Mouse (Mus musculus) midbrain, embryonic 15.5 days (tissue): ENCODE data around the gene Sec24d. TPM values are rescaled to one million over a fixed set of nuclear protein-coding genes. Genes with fewer than 3 reads are reported as not detected.

ENCODE experiments used
- ATAC-seq: fragments of 200-750 bp; cut with Nextera tagmentation; replicated peaks from 2 replicates; pipeline ENCODE4 v1.8.0; 2017; ENCODE audit warnings: moderate TSS enrichment
- H3K27ac ChIP-seq: fragments of 300-500 bp; sonication (generic); 2 replicates; pipeline ENCODE4 v1.5.1; 2015; ENCODE audit warnings: mild to moderate bottlenecking, inconsistent platforms
- H3K27me3 ChIP-seq: fragments of 300-500 bp; sonication (generic); replicated peaks from 2 replicates; pipeline ENCODE4 v1.6.1; 2015; ENCODE audit warnings: inconsistent platforms
- H3K36me3 ChIP-seq: fragments of 300-500 bp; sonication (generic); replicated peaks from 2 replicates; pipeline ENCODE4 v1.6.1; 2015; ENCODE audit warnings: inconsistent platforms
- H3K4me1 ChIP-seq: fragments of 300-500 bp; sonication (generic); 2 replicates; pipeline ENCODE4 v1.6.1; 2015; ENCODE audit warnings: inconsistent platforms
- H3K4me2 ChIP-seq: fragments of 300-500 bp; sonication (generic); 2 replicates; pipeline ENCODE4 v1.6.1; 2015; ENCODE audit warnings: inconsistent platforms, mild to moderate bottlenecking, moderate library complexity
- H3K4me3 ChIP-seq: fragments of 300-500 bp; sonication (generic); 2 replicates; pipeline ENCODE4 v1.5.1; 2015; ENCODE audit warnings: mild to moderate bottlenecking, inconsistent platforms
- H3K9ac ChIP-seq: fragments of 300-500 bp; sonication (generic); 2 replicates; pipeline ENCODE4 v1.6.1; 2015; ENCODE audit warnings: mild to moderate bottlenecking, inconsistent platforms
- H3K9me3 ChIP-seq: fragments of 300-500 bp; sonication (generic); 2 replicates; pipeline ENCODE4 v1.6.1; 2016; ENCODE audit warnings: inconsistent platforms
- WGBS: fragments of 180-500 bp; shearing (Covaris S2); methylation state at CpG from one replicate; pipeline ENCODE4 v1.1.7; 2015; ENCODE audit warnings: mixed read lengths; 5-methylcytosine and 5-hydroxymethylcytosine counted together
- polyA plus RNA-seq: library from polyadenylated mRNA; unstranded; fragments of >200 nt; fragmentation: Nextera tagmentation; extraction: Ambion mirVana; gene quantifications from 2 replicates; pipeline ENCODE4 v1.2.1, GENCODE M21; 2015

The Sec24d gene
- polyA plus RNA-seq, 1 experiment from 2014 or later = 12.0 TPM

GRCm38 (mm10) chr3:123256181-123257101, 10.8 kb upstream of the Sec24d start:
- Histone ChIP-seq H3K36me3 (no peaks in the 10 kb centered on the region), H3K9ac (no peak overlapping the region), H3K4me2 (no peak overlapping the region), H3K4me3 (no peak overlapping the region), H3K27ac (no peak overlapping the region), H3K27me3 (no peaks in the 10 kb centered on the region), H3K9me3 (no peaks in the 10 kb centered on the region), H3K4me1 (no peaks in the 10 kb centered on the region)
- ATAC-seq = no peak
- 82% methylated on average over 11 of the region's 11 CpGs for WGBS

GRCm38 (mm10) chr3:123258709-123259108, 8.5 kb upstream of the Sec24d start:
- 71% methylated on average over 4 of the region's 4 CpGs for WGBS
- no peak for ATAC-seq
- Histone ChIP-seq H3K27me3 (no peaks in the 10 kb centered on the region), H3K4me2 (no peak overlapping the region), H3K4me3 (no peak overlapping the region), H3K9ac (no peak overlapping the region), H3K4me1 (no peaks in the 10 kb centered on the region), H3K9me3 (no peaks in the 10 kb centered on the region), H3K36me3 (no peaks in the 10 kb centered on the region), H3K27ac (no peak overlapping the region)

DNA sequence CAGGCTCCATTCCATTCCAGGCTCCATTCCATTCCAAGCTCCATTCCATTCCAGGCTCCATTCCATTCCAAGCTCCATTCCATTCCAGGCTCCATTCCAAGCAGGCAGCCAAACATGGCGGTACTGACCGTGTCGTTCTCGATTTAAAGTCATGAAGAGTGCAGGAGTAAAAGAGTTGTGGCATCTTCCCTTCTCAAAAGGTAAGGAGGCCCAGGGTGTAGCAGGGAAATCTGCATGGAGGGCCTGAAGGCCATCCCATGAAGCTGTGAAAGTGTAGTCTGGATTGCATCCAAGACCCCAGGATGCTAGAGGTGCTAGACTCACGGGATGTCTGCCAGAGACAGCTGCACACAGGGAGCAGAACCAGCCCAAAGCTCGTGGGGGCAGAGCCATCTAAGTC, 2.5 kb upstream of the Sec24d start:
- Histone ChIP-seq H3K36me3 (no peaks in the 10 kb centered on the region), H3K9me3 (no peaks in the 10 kb centered on the region), H3K4me1 (peaks cover 8% of the 10 kb centered on the region; the same call in 1 of the 2 replicates), H3K4me2 (peak overlapping the region; percentile 9; the same call in 1 of the 2 replicates), H3K27ac (no peak overlapping the region), H3K27me3 (peaks cover 10% of the 10 kb centered on the region; the same call in 1 of the 2 replicates), H3K4me3 (peak overlapping the region; percentile 20), H3K9ac (no peak overlapping the region)
- WGBS = 56% methylated on average over 6 of the region's 6 CpGs
- no peak for ATAC-seq

DNA sequence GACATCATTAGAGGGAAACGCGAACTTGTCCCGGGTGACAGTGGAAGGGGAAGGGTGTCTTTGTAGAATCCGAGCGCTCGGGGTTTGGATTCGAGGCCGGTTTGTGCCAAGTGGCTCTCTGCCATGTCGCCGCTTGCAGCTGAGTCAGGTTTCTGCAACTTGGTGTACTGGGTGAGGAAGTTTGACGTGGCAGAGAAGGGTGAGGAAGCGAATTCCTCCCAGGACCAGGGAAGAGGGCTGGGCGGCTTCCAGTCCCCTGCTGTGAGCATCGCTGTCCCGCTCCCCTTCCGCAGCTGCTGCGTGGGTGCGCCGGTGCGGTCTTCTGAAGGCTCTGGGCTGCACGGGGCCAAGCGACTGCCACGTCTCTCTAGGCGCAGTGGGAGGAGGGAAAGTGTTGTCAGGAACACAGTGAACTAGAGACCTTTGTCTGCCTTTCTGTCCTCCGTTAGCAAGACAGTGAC, 516 bp downstream of the Sec24d start:
- H3K4me2 ChIP-seq = peak overlapping the region; percentile 97
- ATAC-seq = peak; percentile 70
- WGBS = 0% methylated on average over 25 of the region's 25 CpGs
- peak overlapping the region; percentile 62 for H3K4me3 ChIP-seq
- peak overlapping the region; percentile 51 for H3K9ac ChIP-seq
- H3K4me1 ChIP-seq = peaks cover 8% of the 10 kb centered on the region; the same call in 1 of the 2 replicates
- H3K9me3 ChIP-seq = no peaks in the 10 kb centered on the region
- H3K27ac ChIP-seq = no peak overlapping the region
- peaks cover 10% of the 10 kb centered on the region; the same call in 1 of the 2 replicates for H3K27me3 ChIP-seq
- no peaks in the 10 kb centered on the region for H3K36me3 ChIP-seq

- Histone ChIP-seq H3K36me3 (no peaks in the 10 kb centered on the region), H3K9me3 (no peaks in the 10 kb centered on the region), H3K4me3 (no peak overlapping the region), H3K4me2 (no peak overlapping the region), H3K27ac (no peak overlapping the region), H3K4me1 (no peaks in the 10 kb centered on the region), H3K27me3 (no peaks in the 10 kb centered on the region), H3K9ac (no peak overlapping the region)
- ATAC-seq = no peak
- WGBS = 86% methylated on average over 12 of the region's 12 CpGs
Observed at GRCm38 (mm10) chr3:123282866-123283615, 15.8 kb downstream of the Sec24d start.

- ATAC-seq = no peak
- no peaks in the 10 kb centered on the region for H3K36me3 ChIP-seq
- H3K4me3 ChIP-seq = no peak overlapping the region
- H3K27me3 ChIP-seq = no peaks in the 10 kb centered on the region
- no peaks in the 10 kb centered on the region for H3K9me3 ChIP-seq
- H3K4me1 ChIP-seq = no peaks in the 10 kb centered on the region
- H3K9ac ChIP-seq = no peak overlapping the region
- H3K27ac ChIP-seq = no peak overlapping the region
- no peak overlapping the region for H3K4me2 ChIP-seq
- WGBS = 95% methylated on average over 5 of the region's 5 CpGs
Observed at GRCm38 (mm10) chr3:123284284-123284683, 17.0 kb downstream of the Sec24d start.

- Histone ChIP-seq H3K36me3 (no peaks in the 10 kb centered on the region), H3K27me3 (no peaks in the 10 kb centered on the region), H3K4me1 (no peaks in the 10 kb centered on the region), H3K4me3 (no peak overlapping the region), H3K4me2 (no peak overlapping the region), H3K27ac (no peak overlapping the region), H3K9me3 (no peaks in the 10 kb centered on the region), H3K9ac (no peak overlapping the region)
- ATAC-seq = no peak
Observed at GRCm38 (mm10) chr3:123285649-123286048, 18.4 kb downstream of the Sec24d start.

DNA sequence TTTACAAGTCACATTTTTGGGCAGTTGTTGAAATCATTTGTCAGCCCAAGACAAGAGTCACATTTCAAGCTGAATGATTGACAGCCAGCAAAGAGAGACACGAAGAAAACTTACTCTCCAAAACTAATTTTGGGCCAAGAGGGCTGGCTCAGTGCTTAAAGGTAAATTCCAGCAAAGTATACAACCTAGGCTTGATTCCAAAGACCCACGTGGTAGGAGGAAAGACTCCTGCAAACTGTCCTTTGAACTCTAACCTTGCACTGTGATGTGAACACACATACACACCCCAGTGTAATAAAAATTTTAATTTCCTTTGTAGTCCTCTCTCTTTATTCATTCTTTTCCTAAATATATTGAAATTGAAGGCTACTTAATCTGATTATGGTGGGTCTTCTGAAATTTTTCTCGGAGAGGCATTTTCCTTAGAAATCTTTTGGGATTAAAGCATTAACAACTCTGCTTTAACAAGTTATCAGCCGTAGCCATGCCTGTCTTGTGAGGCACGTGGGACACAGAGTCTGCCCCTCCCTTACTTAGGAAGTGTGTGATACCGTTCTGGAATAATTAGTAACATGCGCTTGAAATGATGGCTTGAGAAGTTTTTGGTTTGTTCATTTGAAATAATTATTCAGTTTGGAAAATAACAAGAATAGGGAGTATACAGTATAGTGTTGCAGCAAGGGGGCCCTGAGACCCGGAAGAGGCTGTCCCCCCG, 21.8 kb downstream of the Sec24d start:
- no peaks in the 10 kb centered on the region for H3K27me3 ChIP-seq
- 43% methylated on average over 9 of the region's 9 CpGs for WGBS
- H3K36me3 ChIP-seq = no peaks in the 10 kb centered on the region
- H3K4me1 ChIP-seq = no peaks in the 10 kb centered on the region
- ATAC-seq = no peak
- no peak overlapping the region for H3K4me2 ChIP-seq
- H3K9ac ChIP-seq = no peak overlapping the region
- no peak overlapping the region for H3K27ac ChIP-seq
- H3K4me3 ChIP-seq = no peak overlapping the region
- no peaks in the 10 kb centered on the region for H3K9me3 ChIP-seq

DNA sequence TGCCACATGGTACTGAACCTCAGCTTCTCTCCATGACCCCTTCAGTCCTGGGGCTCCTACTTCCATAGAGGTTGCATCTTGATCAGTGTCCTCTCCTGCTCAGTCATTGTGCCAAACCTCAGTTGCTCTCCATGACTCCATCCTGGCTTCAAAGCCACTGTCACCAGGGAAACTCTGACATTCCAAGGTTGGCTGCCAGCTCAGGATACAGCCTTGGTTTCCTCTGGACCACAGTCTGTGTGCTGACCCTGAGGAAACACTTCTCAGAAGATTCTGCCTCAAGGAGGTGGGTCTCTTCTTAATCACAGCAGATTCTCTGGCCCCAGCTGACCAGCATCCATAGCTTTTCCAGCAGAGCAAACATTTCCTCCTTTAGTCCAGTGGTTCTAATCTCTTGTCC, 24.4 kb downstream of the Sec24d start:
- H3K36me3 ChIP-seq = no peaks in the 10 kb centered on the region
- no peaks in the 10 kb centered on the region for H3K9me3 ChIP-seq
- H3K4me3 ChIP-seq = no peak overlapping the region
- H3K4me2 ChIP-seq = no peak overlapping the region
- no peak overlapping the region for H3K27ac ChIP-seq
- H3K27me3 ChIP-seq = no peaks in the 10 kb centered on the region
- no peak overlapping the region for H3K9ac ChIP-seq
- H3K4me1 ChIP-seq = no peaks in the 10 kb centered on the region
- no peak for ATAC-seq

DNA sequence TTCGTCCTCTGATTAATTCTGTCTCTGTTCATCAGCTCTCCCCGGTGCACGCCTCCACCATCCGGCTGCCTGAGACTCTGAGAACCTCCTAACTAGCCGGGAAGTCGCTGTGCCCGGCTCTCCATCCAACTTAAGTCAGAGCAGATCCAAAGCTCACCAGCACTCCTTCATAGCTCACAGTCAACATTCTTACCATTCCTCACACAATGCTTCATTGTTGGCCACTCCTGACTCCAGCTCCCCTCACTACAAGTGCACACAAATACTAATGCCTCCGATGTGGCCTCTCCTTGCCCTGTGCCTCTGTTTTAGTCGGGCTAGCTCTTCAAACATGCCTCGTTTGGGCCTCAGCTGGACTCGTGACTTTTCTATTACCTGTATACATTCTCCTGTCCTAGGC, 29.4 kb downstream of the Sec24d start:
- Histone ChIP-seq H3K9ac (no peak overlapping the region), H3K27me3 (no peaks in the 10 kb centered on the region), H3K36me3 (no peaks in the 10 kb centered on the region), H3K4me1 (no peaks in the 10 kb centered on the region), H3K27ac (no peak overlapping the region), H3K4me3 (no peak overlapping the region), H3K9me3 (no peaks in the 10 kb centered on the region), H3K4me2 (no peak overlapping the region)
- 70% methylated on average over 11 of the region's 11 CpGs for WGBS
- ATAC-seq = no peak

DNA sequence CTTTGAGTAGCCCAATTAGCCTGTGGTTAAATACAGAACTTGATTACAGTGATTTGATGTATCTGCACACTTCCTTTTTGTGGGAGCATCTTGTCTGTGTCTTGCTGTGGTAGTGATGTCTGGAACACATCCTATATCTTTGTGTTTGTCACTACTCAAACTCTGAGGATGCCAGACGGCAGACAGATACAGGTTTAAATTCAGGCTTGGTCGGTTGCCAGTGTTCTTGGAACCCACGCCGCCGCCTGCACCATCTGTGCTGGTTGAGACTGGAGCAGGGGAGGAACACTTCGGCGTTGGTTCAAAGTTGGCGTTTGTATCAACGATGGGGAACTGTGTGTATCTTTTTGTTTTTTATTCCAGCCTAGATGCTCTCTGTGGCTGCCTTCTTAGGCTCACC, 31.0 kb downstream of the Sec24d start:
- Histone ChIP-seq H3K9ac (no peak overlapping the region), H3K4me2 (no peak overlapping the region), H3K27me3 (no peaks in the 10 kb centered on the region), H3K4me3 (no peak overlapping the region), H3K9me3 (no peaks in the 10 kb centered on the region), H3K4me1 (no peaks in the 10 kb centered on the region), H3K27ac (no peak overlapping the region), H3K36me3 (no peaks in the 10 kb centered on the region)
- WGBS = 88% methylated on average over 9 of the region's 9 CpGs
- ATAC-seq = no peak

DNA sequence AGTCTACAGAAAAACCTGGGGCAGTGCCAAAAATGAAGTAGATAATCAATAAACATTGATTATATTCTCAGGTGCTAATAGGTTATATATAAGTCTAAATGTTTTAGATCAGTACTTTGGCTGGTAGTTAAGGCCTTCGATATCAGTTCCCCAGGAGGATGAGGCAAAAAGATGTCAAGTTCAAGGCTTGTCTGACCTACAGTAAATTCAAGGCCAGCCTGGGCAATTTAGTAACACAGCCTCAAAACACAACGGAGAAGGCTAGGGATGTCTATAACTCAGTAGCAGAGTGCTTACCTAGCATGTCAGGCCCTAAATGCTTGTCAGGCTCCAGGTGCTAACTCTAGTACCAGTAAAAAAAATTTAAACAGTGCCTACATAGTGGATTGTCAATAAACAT, 34.3 kb downstream of the Sec24d start:
- Histone ChIP-seq H3K4me2 (no peak overlapping the region), H3K4me1 (no peaks in the 10 kb centered on the region), H3K9ac (no peak overlapping the region), H3K27me3 (no peaks in the 10 kb centered on the region), H3K4me3 (no peak overlapping the region), H3K36me3 (no peaks in the 10 kb centered on the region), H3K27ac (no peak overlapping the region), H3K9me3 (no peaks in the 10 kb centered on the region)
- 90% methylated on average over 2 of the region's 2 CpGs for WGBS
- no peak for ATAC-seq
